Mouse (Mus musculus) lung, embryonic 16.5 days (tissue): Measurements from ENCODE around the gene E2f2. TPM values are rescaled to one million over a fixed set of nuclear protein-coding genes. Genes with fewer than 3 reads are reported as not detected.
A peak's percentile ranks its signal among the peaks of the same experiment; 100 is the strongest.

ENCODE experiments used
- ATAC-seq: fragments of 200-750 bp; cut with Nextera tagmentation; 2 replicates; pipeline ENCODE4 v1.8.0; 2017; ENCODE audit warnings: low read depth, mild to moderate bottlenecking, moderate library complexity
- H3K27ac ChIP-seq: fragments of 300-500 bp; sonication (generic); 2 replicates; pipeline ENCODE4 v1.5.1; 2014; ENCODE audit warnings: mild to moderate bottlenecking, control low read depth, low read length
- H3K27me3 ChIP-seq: fragments of 300-500 bp; sonication (generic); 2 replicates; pipeline ENCODE4 v1.6.1; 2014; ENCODE audit warnings: low read depth, low read length, mixed read lengths; ENCODE audit not compliant: control insufficient read depth, insufficient read depth
- H3K36me3 ChIP-seq: fragments of 300-500 bp; sonication (generic); 2 replicates; pipeline ENCODE4 v1.6.1; 2014; ENCODE audit warnings: low read length; ENCODE audit not compliant: control insufficient read depth, insufficient read depth
- H3K4me1 ChIP-seq: fragments of 300-500 bp; sonication (generic); replicated peaks from 2 replicates; pipeline ENCODE4 v1.6.1; 2014; ENCODE audit warnings: low read length, mixed read lengths; ENCODE audit not compliant: control insufficient read depth, insufficient read depth
- H3K4me2 ChIP-seq: fragments of 300-500 bp; sonication (generic); 2 replicates; pipeline ENCODE4 v1.6.1; 2014; ENCODE audit warnings: low read depth, low read length, control low read depth
- H3K4me3 ChIP-seq: fragments of 300-500 bp; sonication (generic); 2 replicates; pipeline ENCODE4 v1.5.1; 2014; ENCODE audit warnings: mild to moderate bottlenecking, low read length, control low read depth
- H3K9ac ChIP-seq: fragments of 300-500 bp; sonication (generic); 2 replicates; pipeline ENCODE4 v1.6.1; 2014; ENCODE audit warnings: low read length, control low read depth
- H3K9me3 ChIP-seq: fragments of 300-500 bp; sonication (generic); 2 replicates; pipeline ENCODE4 v1.6.1; 2016; ENCODE audit warnings: low read length; ENCODE audit not compliant: control insufficient read depth
- WGBS: fragments of 180-500 bp; shearing (Covaris S2); extraction: QIAGEN DNeasy Blood & Tissue Kit; methylation state at CpG from one replicate; pipeline ENCODE4 v1.1.7; 2014; 5-methylcytosine and 5-hydroxymethylcytosine counted together
- polyA plus RNA-seq: library from polyadenylated mRNA; unstranded; fragments of >200 nt; fragmentation: Nextera tagmentation; extraction: Ambion mirVana; gene quantifications from 2 replicates; pipeline ENCODE4 v1.2.1, GENCODE M21; 2015

E2f2 gene
- polyA plus RNA-seq, 1 experiment from 2014 or later: 18.4 TPM

GRCm38 (mm10) chr4:136179456-136179855 lies 7.3 kb downstream of the E2f2 start:
- Histone ChIP-seq H3K4me2 (peak overlapping the region; percentile 60), H3K4me1 (peaks cover 56% of the 10 kb centered on the region), H3K36me3 (no peaks in the 10 kb centered on the region), H3K9ac (no peak overlapping the region), H3K27me3 (no peaks in the 10 kb centered on the region), H3K9me3 (no peaks in the 10 kb centered on the region), H3K4me3 (no peak overlapping the region), H3K27ac (peak overlapping the region; percentile 91)
- no peak for ATAC-seq
- WGBS: 69% methylated on average over 7 of the region's 7 CpGs

DNA sequence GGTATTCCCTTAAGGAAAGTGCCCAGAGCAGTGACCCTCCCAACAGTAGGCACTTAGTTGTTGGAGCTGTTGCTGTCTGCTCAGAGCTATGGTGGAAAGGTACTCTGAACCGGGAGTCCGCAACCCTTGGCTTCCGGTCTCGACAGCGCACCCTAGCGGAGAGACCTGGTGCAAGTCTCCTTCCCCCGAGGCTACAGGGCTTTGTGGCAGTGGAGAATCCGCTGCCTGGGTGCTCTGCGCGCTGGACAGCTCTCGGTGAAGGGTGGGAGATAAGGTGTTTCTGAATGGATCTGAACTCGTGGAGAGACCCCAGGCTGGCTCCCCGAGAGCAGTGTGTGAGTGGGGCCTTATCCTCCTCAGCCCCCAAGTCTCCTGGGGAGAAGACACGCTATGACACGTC lies 7.8 kb downstream of the E2f2 start:
- Histone ChIP-seq H3K27ac (peak overlapping the region; percentile 91), H3K9ac (peak overlapping the region; percentile 61), H3K36me3 (no peaks in the 10 kb centered on the region), H3K9me3 (no peaks in the 10 kb centered on the region), H3K4me2 (peak overlapping the region; percentile 60), H3K27me3 (no peaks in the 10 kb centered on the region), H3K4me1 (peaks cover 51% of the 10 kb centered on the region), H3K4me3 (peak overlapping the region; percentile 41)
- ATAC-seq: peak; percentile 19
- 11% methylated on average over 15 of the region's 15 CpGs for WGBS

DNA sequence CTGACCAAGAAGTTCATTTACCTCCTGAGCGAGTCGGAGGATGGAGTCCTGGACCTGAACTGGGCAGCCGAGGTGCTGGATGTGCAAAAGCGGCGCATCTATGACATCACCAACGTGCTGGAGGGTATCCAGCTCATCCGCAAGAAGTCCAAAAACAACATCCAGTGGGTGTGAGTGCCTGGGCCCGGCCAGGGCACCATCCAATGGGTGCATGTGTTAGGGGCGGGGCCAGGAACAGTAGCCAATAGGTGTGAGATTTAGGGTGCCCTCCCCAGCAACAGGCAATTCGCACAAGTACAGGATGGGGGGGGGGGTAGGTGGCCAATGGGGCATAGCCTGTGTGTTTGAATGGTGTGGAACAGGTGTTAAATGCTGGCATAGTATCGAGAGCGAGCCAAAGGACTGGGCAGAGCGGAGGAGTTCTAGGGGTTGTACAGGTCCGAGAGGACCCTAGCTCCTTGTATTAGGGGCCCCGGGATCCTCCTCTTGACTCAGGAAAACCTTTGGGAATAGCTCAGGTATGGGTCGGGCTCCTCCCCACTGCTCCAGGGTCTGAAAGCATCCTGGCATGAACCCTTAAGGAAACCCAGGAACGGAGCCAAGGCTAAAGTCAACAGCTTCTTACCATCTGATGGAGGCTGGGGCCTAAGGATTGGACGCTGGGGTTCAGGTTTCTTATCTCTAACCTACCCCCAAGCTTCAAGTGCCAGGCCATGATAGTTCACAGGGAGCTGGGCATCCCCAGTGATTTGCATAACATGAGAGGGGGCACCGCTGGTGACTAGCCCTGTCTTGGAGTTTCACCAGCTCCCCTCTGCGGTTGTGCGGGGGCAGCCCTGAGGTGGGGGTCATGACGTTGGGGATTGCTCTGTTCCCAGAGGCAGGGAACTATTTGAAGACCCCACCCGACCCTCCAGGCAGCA lies 8.5 kb downstream of the E2f2 start:
- Histone ChIP-seq H3K36me3 (no peaks in the 10 kb centered on the region), H3K27ac (peak overlapping the region; percentile 91), H3K4me3 (peak overlapping the region; percentile 41), H3K9ac (peak overlapping the region; percentile 61), H3K4me2 (peak overlapping the region; percentile 60), H3K9me3 (no peaks in the 10 kb centered on the region), H3K4me1 (peaks cover 54% of the 10 kb centered on the region), H3K27me3 (no peaks in the 10 kb centered on the region)
- WGBS: 18% methylated on average over 23 of the region's 23 CpGs
- ATAC-seq: peak; percentile 84

DNA sequence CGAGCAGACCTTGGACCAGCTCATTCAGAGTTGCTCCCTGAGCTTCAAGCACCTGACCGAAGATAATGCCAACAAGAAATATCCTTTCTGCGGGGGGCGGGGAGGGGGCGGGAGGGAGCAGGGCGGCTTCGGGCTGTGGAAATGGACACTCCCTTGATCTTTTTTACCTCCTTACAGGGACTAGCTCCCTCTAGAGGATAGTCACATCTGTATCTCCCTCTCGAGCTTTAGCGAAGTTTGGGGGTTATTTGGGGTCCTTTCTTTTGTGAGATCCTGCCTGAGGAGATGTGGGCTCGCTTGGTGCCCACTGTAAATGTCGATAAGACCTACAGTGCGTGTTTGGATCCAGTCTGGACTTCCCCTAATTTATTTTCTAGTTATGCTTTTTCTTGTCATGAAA lies 9.2 kb downstream of the E2f2 start:
- Histone ChIP-seq H3K27me3 (no peaks in the 10 kb centered on the region), H3K4me3 (peak overlapping the region; percentile 26), H3K9me3 (no peaks in the 10 kb centered on the region), H3K27ac (peak overlapping the region; percentile 91), H3K36me3 (no peaks in the 10 kb centered on the region), H3K9ac (peak overlapping the region; percentile 31; the same call in 1 of the 2 replicates), H3K4me1 (peaks cover 54% of the 10 kb centered on the region), H3K4me2 (peak overlapping the region; percentile 60)
- 24% methylated on average over 12 of the region's 12 CpGs for WGBS
- no peak for ATAC-seq

- no peak overlapping the region for H3K4me2 ChIP-seq
- no peak overlapping the region for H3K4me3 ChIP-seq
- 45% methylated on average over 9 of the region's 9 CpGs for WGBS
- peaks cover 32% of the 10 kb centered on the region for H3K4me1 ChIP-seq
- no peaks in the 10 kb centered on the region for H3K9me3 ChIP-seq
- H3K9ac ChIP-seq: no peak overlapping the region
- no peaks in the 10 kb centered on the region for H3K36me3 ChIP-seq
- peak overlapping the region; percentile 60 for H3K27ac ChIP-seq
- ATAC-seq: no peak
- no peaks in the 10 kb centered on the region for H3K27me3 ChIP-seq
Measured at GRCm38 (mm10) chr4:136185375-136185774, 13.2 kb downstream of the E2f2 start.

DNA sequence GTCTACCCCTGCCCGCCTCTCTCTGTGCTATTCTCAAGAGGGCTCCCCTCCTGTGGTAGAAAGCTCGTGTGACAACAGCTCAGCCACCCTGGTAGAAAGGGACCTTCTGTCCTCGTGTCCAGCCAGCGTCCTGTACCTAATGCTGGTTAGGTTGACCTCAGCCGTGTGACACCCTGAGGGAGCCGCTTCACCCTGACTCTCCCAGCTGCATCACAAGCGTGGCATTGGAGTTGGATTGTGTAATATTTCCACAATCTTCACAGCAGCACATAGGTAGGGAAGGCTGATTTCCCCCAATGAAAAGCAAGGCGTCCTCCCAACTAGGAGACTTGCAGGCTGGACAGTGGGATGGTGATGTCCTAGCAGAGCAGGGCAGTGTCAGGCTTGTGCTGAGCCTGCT lies 14.1 kb downstream of the E2f2 start:
- no peaks in the 10 kb centered on the region for H3K36me3 ChIP-seq
- peak overlapping the region; percentile 35 for H3K4me2 ChIP-seq
- H3K27ac ChIP-seq: peak overlapping the region; percentile 91
- ATAC-seq: peak; percentile 24; the same call in 1 of the 2 replicates
- no peak overlapping the region for H3K4me3 ChIP-seq
- H3K4me1 ChIP-seq: peaks cover 25% of the 10 kb centered on the region
- H3K27me3 ChIP-seq: no peaks in the 10 kb centered on the region
- H3K9me3 ChIP-seq: no peaks in the 10 kb centered on the region
- H3K9ac ChIP-seq: no peak overlapping the region; the same call in 1 of the 2 replicates
- WGBS: 65% methylated on average over 8 of the region's 8 CpGs

- Histone ChIP-seq H3K36me3 (no peaks in the 10 kb centered on the region), H3K4me3 (no peak overlapping the region), H3K4me1 (peaks cover 22% of the 10 kb centered on the region), H3K4me2 (peak overlapping the region; percentile 35), H3K9me3 (no peaks in the 10 kb centered on the region), H3K27me3 (no peaks in the 10 kb centered on the region), H3K9ac (peak overlapping the region; percentile 21), H3K27ac (peak overlapping the region; percentile 91)
- peak; percentile 77 for ATAC-seq
- 46% methylated on average over 23 of the region's 23 CpGs for WGBS
Measured at GRCm38 (mm10) chr4:136186739-136187472, 14.7 kb downstream of the E2f2 start.

DNA sequence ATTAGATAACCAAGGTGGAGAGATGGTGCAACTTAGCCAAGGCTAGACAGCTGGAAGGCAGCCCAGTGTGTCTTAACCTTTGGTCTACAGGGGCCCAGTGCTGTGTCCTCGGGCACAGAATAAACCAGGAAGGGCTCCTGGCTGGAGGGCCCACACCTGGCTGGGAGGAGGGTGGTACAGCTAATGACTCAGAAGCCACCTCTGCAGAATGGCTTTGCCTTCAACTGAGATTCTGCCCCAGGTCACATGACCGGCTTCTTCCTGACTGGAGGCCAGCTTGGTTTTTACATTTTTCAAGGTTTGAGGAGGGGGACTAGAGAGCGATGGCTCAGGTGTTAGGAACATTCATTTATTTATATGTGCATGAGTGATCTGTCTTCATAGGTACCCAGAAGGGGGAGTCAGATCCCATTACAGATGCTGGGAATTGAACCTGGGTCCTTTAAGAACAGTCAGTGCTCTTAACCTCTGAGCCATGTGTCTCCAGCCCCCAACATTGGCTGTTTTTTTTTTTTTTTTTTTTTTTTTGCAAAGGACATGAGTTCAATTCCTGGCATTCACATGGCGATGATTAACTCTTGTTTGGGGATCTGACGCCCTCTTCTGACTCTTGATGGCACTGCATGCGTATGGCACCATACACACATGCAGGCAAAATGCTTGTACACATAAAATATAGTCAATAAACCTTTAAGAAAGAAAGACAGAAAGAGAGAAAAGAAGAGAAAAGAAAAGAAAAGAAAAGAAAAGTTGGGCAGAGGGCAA lies 17.0 kb downstream of the E2f2 start:
- Histone ChIP-seq H3K27me3 (no peaks in the 10 kb centered on the region), H3K9me3 (no peaks in the 10 kb centered on the region), H3K9ac (no peak overlapping the region), H3K4me3 (no peak overlapping the region), H3K4me1 (peaks cover 22% of the 10 kb centered on the region), H3K36me3 (peaks cover 8% of the 10 kb centered on the region), H3K4me2 (no peak overlapping the region), H3K27ac (no peak overlapping the region)
- 81% methylated on average over 6 of the region's 6 CpGs for WGBS
- no peak for ATAC-seq
